Mouse (Mus musculus) cerebellum, adult 2 months (tissue): ENCODE measurements at regions not wholly inside any gene's neighbourhood (a gene's known extent, or its start where the extent isn't known, plus 50 kb on each side); places are given as distances from the start of the nearest gene placed in this dataset.

Source experiments
- CTCF ChIP-seq: fragments of 200-500 bp; IDR thresholded peaks from 2 replicates; pipeline ENCODE4 v1.5.1; 2011; ENCODE audit warnings: low read depth, mild to moderate bottlenecking, control low read depth, low read length, moderate library complexity, borderline replicate concordance; ENCODE audit not compliant: insufficient read depth
- POLR2A ChIP-seq: fragments of 200-500 bp; IDR thresholded peaks from 2 replicates; pipeline ENCODE4 v1.6.1; 2011; ENCODE audit warnings: low read length, control low read depth, borderline replicate concordance; ENCODE audit not compliant: insufficient read depth

- no peak for TF ChIP-seq POLR2A
- no peak for TF ChIP-seq CTCF
Measured at GRCm38 (mm10) chr1:77128411-77128810, 386.5 kb downstream of the Epha4 start.
